Mouse (Mus musculus) brain, adult 2 months (tissue): Measurements from ENCODE around the gene Sema4b.
A peak's percentile ranks its signal among the peaks of the same experiment; 100 is the strongest.

ENCODE experiments used
- DNase-seq: peaks from one replicate; pipeline ENCODE4 v3.0.0; 2011; ENCODE audit warnings: low read depth, low spot score

Gene Sema4b

GRCm38 (mm10) chr7:80186531-80187296 lies at the start of gene Sema4b:
Gene Sema4b (plus strand): TSS chr7:80186841.
- DNase-seq: peak; percentile 95

- DNase-seq: no peak
These were observed 48.3 kb upstream of the Sema4b start for GRCm38 (mm10) chr7:80138375-80138774.

GRCm38 (mm10) chr7:80140815-80141214 lies 45.8 kb upstream of the Sema4b start:
- peak; percentile 82 for DNase-seq

GRCm38 (mm10) chr7:80143331-80144273 lies 43.0 kb upstream of the Sema4b start:
- DNase-seq: peak; percentile 91

- DNase-seq: no peak
These were observed 41.9 kb upstream of the Sema4b start for GRCm38 (mm10) chr7:80144695-80145094.

- DNase-seq: no peak
These were observed 40.6 kb upstream of the Sema4b start for GRCm38 (mm10) chr7:80146077-80146476.

- DNase-seq: peak; percentile 59
These were observed 37.3 kb upstream of the Sema4b start for GRCm38 (mm10) chr7:80149356-80149755.

GRCm38 (mm10) chr7:80152152-80152551 lies 34.5 kb upstream of the Sema4b start:
- no peak for DNase-seq

GRCm38 (mm10) chr7:80152756-80153155 lies 33.9 kb upstream of the Sema4b start:
- no peak for DNase-seq

- DNase-seq: no peak
These were observed 32.0 kb upstream of the Sema4b start for GRCm38 (mm10) chr7:80154689-80155088.

GRCm38 (mm10) chr7:80156711-80157227 lies 29.9 kb upstream of the Sema4b start:
- peak; percentile 48 for DNase-seq

- no peak for DNase-seq
These were observed 28.0 kb upstream of the Sema4b start for GRCm38 (mm10) chr7:80158496-80159268.

GRCm38 (mm10) chr7:80160293-80160944 lies 26.2 kb upstream of the Sema4b start:
- no peak for DNase-seq

GRCm38 (mm10) chr7:80160945-80161306 lies 25.7 kb upstream of the Sema4b start:
- DNase-seq: peak; percentile 10

- peak; percentile 33 for DNase-seq
These were observed 21.2 kb upstream of the Sema4b start for GRCm38 (mm10) chr7:80165432-80165831.

GRCm38 (mm10) chr7:80166740-80167139 lies 19.9 kb upstream of the Sema4b start:
- peak; percentile 77 for DNase-seq

GRCm38 (mm10) chr7:80169847-80170246 lies 16.8 kb upstream of the Sema4b start:
- no peak for DNase-seq

GRCm38 (mm10) chr7:80171345-80171744 lies 15.3 kb upstream of the Sema4b start:
- peak; percentile 69 for DNase-seq

GRCm38 (mm10) chr7:80172069-80172956 lies 14.3 kb upstream of the Sema4b start:
- DNase-seq: no peak

GRCm38 (mm10) chr7:80176159-80176558 lies 10.5 kb upstream of the Sema4b start:
- DNase-seq: no peak
